Comparison of ENCODE assay signal across 8 mouse cellular contexts in genomic region chr9:98979431-98980416, GRCm38 (mm10). TPM values are rescaled to one million over a fixed set of nuclear protein-coding genes. Genes with fewer than 3 reads are reported as not detected.
DNase-seq lines count a peak whose midpoint lies in the region.

No protein-coding gene starts in this region.

- peak overlapping the region; percentile 88 for H3K4me3 ChIP-seq in megakaryocyte, embryonic 14.5 days (replicated peaks)

- peak; percentile 81 for DNase-seq in adipocyte (ENCODE audit: low spot score)
- DNase-seq in embryo, embryonic 10 days (ENCODE audit: low spot score), result peak; percentile 93
- peak; percentile 92 for DNase-seq in gastrocnemius, postnatal 10 days
- DNase-seq in induced T-regulatory cell, adult 2 months (ENCODE audit: low read depth), result peak; percentile 95
- peak; percentile 42 to 86 for DNase-seq in left cerebral cortex, adult 8-10 months (ENCODE audit: low spot score in 2 of 2)
- peak; percentile 84 to 90 for DNase-seq in right cerebral cortex, adult 2 months (ENCODE audit: low spot score in 2 of 2)
- DNase-seq in urinary bladder, postnatal 10 days (ENCODE audit: low spot score), result peak; percentile 62

- H3K27me3 ChIP-seq in megakaryocyte, embryonic 14.5 days (replicated peaks), result peaks cover 66% of the 10 kb centered on the region

- H3K9me3 ChIP-seq in megakaryocyte, embryonic 14.5 days, result no peaks in the 10 kb centered on the region

- no peaks in the 10 kb centered on the region for H3K36me3 ChIP-seq in megakaryocyte, embryonic 14.5 days (replicated peaks; ENCODE audit: low read length)

- H3K4me1 ChIP-seq in megakaryocyte, embryonic 14.5 days, result peaks cover 25% of the 10 kb centered on the region

RNA-seq across cellular contexts. Expression of gene Faim, which starts 6.4 kb away (rescaled TPM):
- total RNA-seq in gastrocnemius, postnatal 10 days (2021), result 1 to 10 TPM; 5.6 to 6.2 TPM
- total RNA-seq in left cerebral cortex, adult 8-10 months (2022), result 10 to 100 TPM; 27.0 to 36.2 (median 30.2) TPM
- 16.5 TPM in 1 of 2 replicates, not detected in the other for polyA plus RNA-seq in megakaryocyte, embryonic 14.5 days (2012; ENCODE audit: insufficient read depth, low replicate concordance)

RNA-seq across cellular contexts. Expression of gene Foxl2, which starts 24.6 kb away (rescaled TPM):
- total RNA-seq in gastrocnemius, postnatal 10 days (2021), result not detected
- 1 to 10 TPM in 1 of 4 experiments, under 1 TPM in 3; 0.72 to 1.1 (median 0.90) TPM for total RNA-seq in left cerebral cortex, adult 8-10 months (2022)
- not detected in 2 replicates for polyA plus RNA-seq in megakaryocyte, embryonic 14.5 days (2012; ENCODE audit: insufficient read depth, low replicate concordance)

RNA-seq across cellular contexts. Expression of gene Gm1123, which starts 55.8 kb away (rescaled TPM):
- total RNA-seq in gastrocnemius, postnatal 10 days (2021), result not detected
- total RNA-seq in left cerebral cortex, adult 8-10 months (2022), result under 1 TPM in 1 of 4 experiments, not detected in 3; 0.23 TPM
- not detected in 2 replicates for polyA plus RNA-seq in megakaryocyte, embryonic 14.5 days (2012; ENCODE audit: insufficient read depth, low replicate concordance)

Comparison
In these comparisons a context has a peak if more than half of its experiments do, and no peak if none do; other contexts are left out.
1. Peak in every context shown above with its lines: DNase-seq and H3K4me3 ChIP-seq.